Mouse (Mus musculus): ENCODE measurements at regions not wholly inside any gene's neighbourhood (a gene's known extent, or its start where the extent isn't known, plus 50 kb on each side); places are given as distances from the start of the nearest gene placed in this dataset.

DNA sequence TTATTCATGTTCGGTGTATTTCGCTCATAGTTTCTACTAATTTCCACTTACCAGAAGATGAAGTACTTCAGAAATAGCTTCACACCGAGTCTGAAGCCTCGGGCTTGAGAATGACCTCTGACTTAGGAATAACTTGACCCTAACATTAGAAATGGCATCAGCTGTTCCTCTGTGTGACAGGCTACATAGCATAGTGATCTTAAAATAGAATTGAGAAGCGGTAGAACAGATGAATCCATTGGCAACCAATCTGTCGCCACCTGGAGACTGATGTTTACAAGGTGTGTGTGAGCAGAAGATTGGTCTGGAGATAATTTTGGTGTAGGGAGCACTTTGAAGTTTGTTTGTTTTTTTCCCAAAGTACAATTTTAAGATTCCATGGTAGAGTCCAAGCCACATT, 60.9 kb upstream of the Ahi1 start:
- no peak overlapping the region for H3K4me3 ChIP-seq
- 70% methylated on average over 6 of the region's 6 CpGs for WGBS
- no peak for ATAC-seq (ENCODE audit: insufficient number of reproducible peaks, insufficient read depth, low FRiP score, low TSS enrichment, low read depth)
- H3K27me3 ChIP-seq = no peaks in the 10 kb centered on the region
- H3K4me1 ChIP-seq = no peaks in the 10 kb centered on the region
- no peak overlapping the region for H3K4me2 ChIP-seq
- H3K36me3 ChIP-seq = no peaks in the 10 kb centered on the region
- no peak overlapping the region for H3K9ac ChIP-seq
- H3K9me3 ChIP-seq = no peaks in the 10 kb centered on the region
- H3K27ac ChIP-seq = no peak overlapping the region

DNA sequence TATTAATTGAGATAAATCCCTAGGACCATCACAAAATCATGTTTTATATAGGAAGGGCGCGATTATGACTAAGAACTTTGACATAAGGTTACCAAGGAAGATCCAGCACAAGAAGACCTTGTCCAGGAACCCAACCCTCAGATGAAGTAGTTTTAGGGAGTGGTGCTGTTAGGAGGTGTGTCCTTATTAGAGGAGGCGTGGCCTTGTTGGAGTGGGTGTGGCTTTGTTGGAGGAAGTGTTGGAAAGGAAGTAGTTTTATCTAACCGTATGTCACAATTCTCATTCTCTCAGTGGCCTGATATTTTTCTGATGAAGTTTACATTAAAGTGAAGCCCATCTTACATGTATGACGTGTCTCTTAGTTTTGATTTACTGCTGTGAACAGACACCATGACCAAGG, 68.7 kb upstream of the Ahi1 start:
- 88% methylated on average over 5 of the region's 5 CpGs for WGBS
- Histone ChIP-seq H3K36me3 (no peaks in the 10 kb centered on the region), H3K4me2 (no peak overlapping the region), H3K4me3 (no peak overlapping the region), H3K9me3 (no peaks in the 10 kb centered on the region), H3K4me1 (no peaks in the 10 kb centered on the region), H3K9ac (no peak overlapping the region), H3K27me3 (no peaks in the 10 kb centered on the region), H3K27ac (no peak overlapping the region)
- ATAC-seq (ENCODE audit: insufficient number of reproducible peaks, insufficient read depth, low FRiP score, low TSS enrichment, low read depth) = no peak

DNA sequence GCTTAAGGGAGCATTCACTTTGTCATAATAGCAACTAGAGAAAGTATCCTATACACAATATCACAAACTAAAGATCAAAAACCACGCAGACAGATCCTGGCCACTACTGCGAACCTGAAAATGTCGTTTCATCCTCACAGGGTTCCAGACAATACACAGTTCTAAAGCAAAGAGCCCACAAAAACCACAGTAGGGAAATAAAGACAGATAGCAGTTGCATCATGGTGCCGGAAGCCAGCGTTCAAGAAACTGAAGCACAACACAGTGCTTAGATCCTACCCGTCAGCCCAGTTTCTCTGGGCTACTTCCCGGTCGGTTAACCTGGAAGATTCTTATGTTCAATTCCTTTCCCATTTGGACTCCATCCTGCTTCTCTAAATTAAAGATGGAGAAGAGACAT, 69.7 kb upstream of the Ahi1 start:
- Histone ChIP-seq H3K27ac (no peak overlapping the region), H3K9ac (no peak overlapping the region), H3K4me3 (no peak overlapping the region), H3K36me3 (no peaks in the 10 kb centered on the region), H3K4me2 (no peak overlapping the region), H3K4me1 (no peaks in the 10 kb centered on the region), H3K27me3 (no peaks in the 10 kb centered on the region), H3K9me3 (no peaks in the 10 kb centered on the region)
- WGBS = 92% methylated on average over 8 of the region's 8 CpGs
- ATAC-seq (ENCODE audit: insufficient number of reproducible peaks, insufficient read depth, low FRiP score, low TSS enrichment, low read depth) = no peak

DNA sequence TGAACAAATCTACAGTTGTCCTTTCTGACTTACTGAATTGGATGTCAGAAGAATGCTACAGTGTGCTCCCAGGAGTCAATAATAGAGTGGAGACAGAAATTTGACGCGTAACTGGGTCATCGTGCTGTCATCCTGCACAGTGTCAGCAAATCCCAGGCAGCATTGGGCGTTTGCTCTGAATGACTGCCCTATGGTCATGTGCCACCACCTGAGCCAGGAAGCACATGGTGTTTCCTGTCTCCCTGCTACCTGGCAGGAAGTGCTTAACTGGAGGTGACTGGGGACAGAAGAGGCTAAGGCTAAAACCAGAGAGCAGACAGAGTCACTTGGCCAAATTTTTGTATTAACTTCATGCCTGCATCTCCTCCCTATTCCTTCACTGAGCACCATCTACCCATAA, 72.1 kb upstream of the Ahi1 start:
- H3K4me2 ChIP-seq = no peak overlapping the region
- H3K27ac ChIP-seq = no peak overlapping the region
- no peaks in the 10 kb centered on the region for H3K27me3 ChIP-seq
- H3K9ac ChIP-seq = no peak overlapping the region
- WGBS = 87% methylated on average over 4 of the region's 4 CpGs
- H3K4me3 ChIP-seq = no peak overlapping the region
- H3K4me1 ChIP-seq = no peaks in the 10 kb centered on the region
- ATAC-seq (ENCODE audit: insufficient number of reproducible peaks, insufficient read depth, low FRiP score, low TSS enrichment, low read depth) = no peak
- H3K9me3 ChIP-seq = no peaks in the 10 kb centered on the region
- H3K36me3 ChIP-seq = no peaks in the 10 kb centered on the region

DNA sequence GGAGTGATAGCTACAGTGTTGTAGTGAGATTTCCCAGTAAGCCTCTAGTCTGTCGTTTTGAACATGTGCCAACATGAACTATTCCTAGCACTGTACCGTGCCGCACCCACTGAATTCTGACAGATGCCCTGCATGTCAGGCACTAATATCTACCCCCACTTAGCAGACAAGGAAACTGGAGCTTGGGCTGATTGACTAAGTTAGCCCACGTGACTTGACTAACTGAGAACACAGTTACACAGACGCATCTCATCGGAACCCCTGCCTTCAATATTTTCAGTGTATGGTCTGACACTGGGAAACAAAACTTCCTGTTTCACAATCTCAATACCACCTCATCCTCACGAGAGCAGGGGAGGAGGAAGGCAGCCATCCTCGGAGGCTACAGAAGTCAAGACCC, 72.9 kb upstream of the Ahi1 start:
- no peak overlapping the region for H3K4me3 ChIP-seq
- no peaks in the 10 kb centered on the region for H3K9me3 ChIP-seq
- no peak overlapping the region for H3K4me2 ChIP-seq
- no peak overlapping the region for H3K9ac ChIP-seq
- no peak overlapping the region for H3K27ac ChIP-seq
- H3K36me3 ChIP-seq = no peaks in the 10 kb centered on the region
- ATAC-seq (ENCODE audit: insufficient number of reproducible peaks, insufficient read depth, low FRiP score, low TSS enrichment, low read depth) = no peak
- H3K4me1 ChIP-seq = no peaks in the 10 kb centered on the region
- 74% methylated on average over 8 of the region's 8 CpGs for WGBS
- no peaks in the 10 kb centered on the region for H3K27me3 ChIP-seq

DNA sequence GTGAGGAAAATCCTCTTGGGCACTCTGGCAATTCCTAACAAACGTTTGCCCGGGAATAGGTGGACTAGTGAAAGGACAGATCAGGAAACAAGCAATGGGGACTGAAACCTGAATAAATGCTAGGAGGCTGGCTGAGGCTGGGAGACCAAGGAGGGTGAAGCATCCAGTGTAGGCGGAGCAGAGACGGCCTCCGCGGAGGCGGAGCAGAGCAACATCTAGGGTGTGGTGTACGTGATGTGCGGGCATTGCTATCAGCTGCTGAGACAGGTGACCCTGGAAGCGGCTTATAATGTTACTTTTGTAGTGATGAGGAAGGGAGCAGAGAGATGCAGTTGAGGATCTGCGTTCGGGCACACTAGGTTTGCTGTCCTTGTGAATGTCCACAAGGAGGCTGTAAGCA, 85.3 kb upstream of the Ahi1 start:
- Histone ChIP-seq H3K4me1 (no peaks in the 10 kb centered on the region), H3K4me2 (no peak overlapping the region), H3K27me3 (no peaks in the 10 kb centered on the region), H3K27ac (no peak overlapping the region), H3K36me3 (no peaks in the 10 kb centered on the region), H3K9ac (no peak overlapping the region), H3K9me3 (no peaks in the 10 kb centered on the region), H3K4me3 (no peak overlapping the region)
- WGBS = 85% methylated on average over 12 of the region's 12 CpGs
- no peak for ATAC-seq (ENCODE audit: insufficient number of reproducible peaks, insufficient read depth, low FRiP score, low TSS enrichment, low read depth)

DNA sequence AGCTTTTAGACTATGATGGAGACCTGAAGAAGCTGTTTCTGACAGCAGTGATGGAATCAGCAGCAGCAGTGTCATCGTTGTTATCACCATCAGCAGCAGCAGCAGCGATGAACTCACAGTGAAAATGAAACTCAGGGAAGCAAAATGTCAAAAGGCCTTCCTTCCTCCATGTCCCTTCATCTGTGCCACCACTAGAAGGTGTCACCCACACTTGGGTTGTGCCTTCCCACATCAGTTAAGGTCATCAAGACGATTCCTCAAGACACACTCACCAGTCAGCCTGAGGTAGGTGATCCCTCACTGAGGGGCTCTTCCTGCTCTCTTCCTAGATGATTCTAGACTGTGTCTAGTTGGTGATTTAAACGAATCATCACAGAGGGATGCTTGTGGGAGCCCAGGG, 87.3 kb upstream of the Ahi1 start:
- ATAC-seq (ENCODE audit: insufficient number of reproducible peaks, insufficient read depth, low FRiP score, low TSS enrichment, low read depth) = no peak

DNA sequence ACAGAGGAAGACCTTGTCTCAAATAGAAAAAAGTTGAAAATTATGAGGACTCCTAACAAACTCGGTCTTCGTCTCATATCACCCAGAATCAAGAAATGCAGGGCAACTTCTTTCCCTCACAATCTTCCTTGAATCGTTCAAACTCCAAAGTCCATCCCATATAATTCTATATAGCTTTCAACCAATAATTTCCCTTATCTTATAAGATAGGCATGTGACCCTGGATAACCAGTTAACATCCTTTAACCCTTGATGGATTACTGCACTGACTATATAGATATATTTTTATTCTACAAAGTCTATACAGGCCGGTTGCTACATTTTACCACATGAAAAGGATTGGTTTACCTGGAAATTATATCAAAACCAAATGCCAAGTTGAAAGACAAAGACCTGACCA, 94.9 kb upstream of the Ahi1 start:
- ATAC-seq (ENCODE audit: insufficient number of reproducible peaks, insufficient read depth, low FRiP score, low TSS enrichment, low read depth) = no peak
- WGBS = 82% methylated on average over 4 of the region's 4 CpGs
- Histone ChIP-seq H3K4me3 (no peak overlapping the region), H3K36me3 (no peaks in the 10 kb centered on the region), H3K9ac (no peak overlapping the region), H3K27ac (no peak overlapping the region), H3K27me3 (no peaks in the 10 kb centered on the region), H3K9me3 (peaks cover 4% of the 10 kb centered on the region; the same call in 1 of the 2 replicates), H3K4me1 (peaks cover 7% of the 10 kb centered on the region), H3K4me2 (no peak overlapping the region)

More for the DNA sequence above, 87.3 kb upstream of the Ahi1 start:
- 85% methylated on average over 4 of the region's 4 CpGs for WGBS
- no peak overlapping the region for H3K9ac ChIP-seq
- H3K27me3 ChIP-seq = no peaks in the 10 kb centered on the region
- no peak overlapping the region for H3K4me2 ChIP-seq
- H3K9me3 ChIP-seq = peaks cover 4% of the 10 kb centered on the region; the same call in 1 of the 2 replicates
- H3K4me1 ChIP-seq = no peaks in the 10 kb centered on the region
- no peak overlapping the region for H3K27ac ChIP-seq
- H3K4me3 ChIP-seq = no peak overlapping the region
- H3K36me3 ChIP-seq = no peaks in the 10 kb centered on the region

DNA sequence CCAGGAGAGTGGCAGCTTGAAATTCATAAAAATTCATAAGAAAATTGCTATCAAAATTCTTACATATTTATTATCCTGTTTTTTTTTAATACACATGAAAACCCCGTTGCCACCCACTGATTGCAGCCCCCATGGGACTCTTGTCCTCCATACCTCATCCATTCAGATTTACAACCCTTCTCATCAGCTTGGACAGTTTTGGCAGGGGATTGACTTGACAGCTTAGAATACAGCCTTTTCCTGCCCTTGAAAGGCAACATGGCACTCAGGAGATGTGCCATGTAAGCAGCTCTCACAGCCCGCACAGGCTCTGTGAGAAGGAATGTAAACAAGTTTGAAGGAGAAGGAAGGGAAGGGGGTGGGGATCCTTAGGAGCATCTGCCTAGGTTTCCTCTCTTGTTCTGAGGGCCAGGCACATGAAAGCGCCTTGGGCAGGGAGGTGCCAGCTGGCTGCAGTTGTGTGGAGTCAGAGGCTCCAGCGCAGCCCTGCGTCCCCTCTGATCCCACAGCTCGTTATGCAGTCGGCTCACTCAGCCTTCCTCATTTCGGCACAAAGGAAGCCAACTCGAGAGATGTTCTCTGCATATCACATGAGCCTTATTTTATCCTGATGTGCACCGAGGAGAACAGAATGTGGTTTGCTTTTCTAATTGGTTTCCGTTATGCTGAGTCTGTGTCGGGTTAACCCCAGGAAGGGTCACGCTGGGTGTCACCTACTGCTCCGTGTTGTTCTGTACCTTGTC, 97.6 kb upstream of the Ahi1 start:
- ATAC-seq (ENCODE audit: insufficient number of reproducible peaks, insufficient read depth, low FRiP score, low TSS enrichment, low read depth) = no peak

DNA sequence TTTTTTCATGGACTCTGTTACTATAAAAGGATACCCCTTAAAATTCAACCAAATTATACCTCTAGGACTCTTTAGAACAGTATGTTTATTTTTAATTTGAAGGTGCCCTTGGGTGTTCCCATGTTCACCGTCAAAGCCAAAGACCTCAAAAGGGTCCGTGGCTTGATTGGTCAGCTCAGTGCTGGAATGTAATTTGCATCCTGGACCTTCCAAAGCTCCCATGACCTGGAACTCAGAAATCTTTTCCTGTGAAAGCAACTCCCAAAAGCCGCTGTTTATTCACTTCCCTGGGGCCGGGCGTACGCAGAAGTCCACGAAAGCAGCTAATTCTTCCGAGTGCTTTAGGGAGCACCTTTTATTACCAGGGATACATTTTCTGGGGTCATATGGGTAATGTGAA, 105.1 kb upstream of the Ahi1 start:
- Histone ChIP-seq H3K4me1 (peaks cover 19% of the 10 kb centered on the region), H3K4me3 (no peak overlapping the region), H3K9ac (no peak overlapping the region), H3K36me3 (no peaks in the 10 kb centered on the region), H3K27ac (no peak overlapping the region), H3K4me2 (no peak overlapping the region), H3K9me3 (no peaks in the 10 kb centered on the region), H3K27me3 (no peaks in the 10 kb centered on the region)
- ATAC-seq (ENCODE audit: insufficient number of reproducible peaks, insufficient read depth, low FRiP score, low TSS enrichment, low read depth) = no peak
- WGBS = 66% methylated on average over 8 of the region's 8 CpGs

More for the DNA sequence above, 97.6 kb upstream of the Ahi1 start:
- Histone ChIP-seq H3K4me1 (peaks cover 7% of the 10 kb centered on the region), H3K4me3 (peak overlapping the region; percentile 17), H3K27ac (no peak overlapping the region), H3K27me3 (no peaks in the 10 kb centered on the region), H3K36me3 (no peaks in the 10 kb centered on the region), H3K9ac (peak overlapping the region; percentile 64), H3K4me2 (peak overlapping the region; percentile 57), H3K9me3 (no peaks in the 10 kb centered on the region)
- 17% methylated on average over 14 of the region's 14 CpGs for WGBS

DNA sequence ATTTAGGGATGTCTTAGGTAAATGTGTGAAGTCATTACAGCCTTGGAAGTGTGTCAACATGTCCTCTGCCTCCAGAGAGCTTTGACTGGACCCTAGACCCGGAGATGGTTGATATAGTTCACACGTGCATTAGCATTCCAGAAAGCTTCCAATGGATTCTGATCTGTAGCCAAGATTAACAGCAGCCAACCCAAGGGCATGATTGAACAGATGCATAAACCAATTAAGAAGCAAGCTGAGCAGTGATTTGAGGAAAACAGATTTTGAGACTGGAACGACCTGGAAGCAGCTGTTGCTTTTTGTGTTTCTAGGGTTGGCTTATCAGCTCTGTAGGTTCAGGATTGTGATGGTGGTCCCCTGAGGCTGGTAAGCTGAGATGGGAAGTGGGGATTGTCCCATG, 109.1 kb upstream of the Ahi1 start:
- Histone ChIP-seq H3K27ac (no peak overlapping the region), H3K4me1 (peaks cover 43% of the 10 kb centered on the region), H3K9ac (no peak overlapping the region), H3K27me3 (no peaks in the 10 kb centered on the region), H3K4me3 (no peak overlapping the region), H3K4me2 (no peak overlapping the region), H3K9me3 (no peaks in the 10 kb centered on the region), H3K36me3 (no peaks in the 10 kb centered on the region)
- no peak for ATAC-seq (ENCODE audit: insufficient number of reproducible peaks, insufficient read depth, low FRiP score, low TSS enrichment, low read depth)
- 36% methylated on average over 3 of the region's 3 CpGs for WGBS

DNA sequence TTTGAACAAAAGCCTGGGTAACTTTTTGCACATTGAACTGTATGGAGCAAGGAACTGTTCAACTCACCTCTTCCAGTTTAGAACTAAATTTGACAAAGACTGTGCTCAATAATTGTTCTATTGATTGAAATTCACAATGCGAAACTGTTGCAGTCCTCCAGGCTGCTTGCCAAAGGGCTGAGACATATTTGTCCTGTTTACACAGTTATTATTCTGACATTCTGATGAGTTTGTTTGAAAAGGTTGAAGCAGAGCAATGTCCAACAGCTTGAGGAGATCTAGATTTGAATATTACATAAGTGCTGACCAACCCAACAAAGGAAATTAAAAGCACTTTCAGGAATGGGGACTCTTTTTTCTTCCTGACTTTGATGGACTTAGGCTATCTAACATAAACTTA, 110.2 kb upstream of the Ahi1 start:
- Histone ChIP-seq H3K4me3 (no peak overlapping the region), H3K36me3 (no peaks in the 10 kb centered on the region), H3K9me3 (no peaks in the 10 kb centered on the region), H3K27ac (no peak overlapping the region), H3K27me3 (no peaks in the 10 kb centered on the region), H3K4me2 (no peak overlapping the region), H3K9ac (no peak overlapping the region), H3K4me1 (peaks cover 37% of the 10 kb centered on the region)
- ATAC-seq (ENCODE audit: insufficient number of reproducible peaks, insufficient read depth, low FRiP score, low TSS enrichment, low read depth) = no peak
- WGBS = 63% methylated on average over 1 of the region's 1 CpGs
